Mouse (Mus musculus) monocyte, adult 2 months (primary cell): ENCODE measurements around the gene Auts2.

Source experiments
- DNase-seq, 2 experiments: peaks; one replicate each; pipeline ENCODE4 v3.0.0; 2022; ENCODE audit warnings: low spot score in 2 of 2, low read depth in 1 of 2

Auts2 gene

DNA sequence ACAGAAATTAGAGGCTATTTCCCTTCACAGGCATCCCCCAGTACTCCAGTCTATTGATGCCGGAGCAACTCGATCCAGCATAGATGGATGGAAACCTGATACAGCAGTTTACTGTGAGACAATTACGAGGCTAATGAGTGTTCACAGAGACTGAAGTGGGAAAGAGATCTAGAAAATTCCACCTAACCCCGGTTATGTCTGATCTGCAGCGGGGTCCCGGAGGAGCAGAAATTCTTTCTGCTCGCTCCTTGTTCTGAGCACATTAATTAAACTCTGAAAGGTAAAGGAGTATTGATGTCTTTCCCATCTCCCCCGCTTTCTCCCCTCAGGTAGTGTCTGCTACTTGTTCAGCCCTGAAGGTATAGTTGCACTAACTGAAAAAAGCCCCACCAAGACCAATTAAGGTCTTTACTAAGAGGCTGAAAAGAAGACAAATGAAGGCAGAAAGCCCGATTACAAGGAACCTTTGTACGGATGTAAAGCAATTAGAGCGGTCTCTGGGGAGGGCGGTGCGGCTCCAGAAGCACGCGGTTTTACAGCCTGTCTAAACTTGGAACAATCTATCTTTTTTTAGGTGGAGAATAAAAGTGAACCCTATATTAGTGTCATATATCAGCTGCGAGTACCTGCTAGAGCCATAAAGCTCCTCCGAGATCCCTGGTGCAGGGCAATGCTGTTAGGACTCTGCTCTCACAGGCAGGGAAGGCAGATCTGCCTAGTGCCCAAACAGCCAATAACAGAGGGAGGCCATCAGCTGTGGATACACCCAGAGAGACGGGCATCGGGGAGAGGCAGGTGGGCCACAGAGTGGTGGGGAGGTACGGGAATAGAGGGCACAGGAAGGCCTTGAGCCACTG, 691.3 kb downstream of the Auts2 start:
- no peak for DNase-seq

DNA sequence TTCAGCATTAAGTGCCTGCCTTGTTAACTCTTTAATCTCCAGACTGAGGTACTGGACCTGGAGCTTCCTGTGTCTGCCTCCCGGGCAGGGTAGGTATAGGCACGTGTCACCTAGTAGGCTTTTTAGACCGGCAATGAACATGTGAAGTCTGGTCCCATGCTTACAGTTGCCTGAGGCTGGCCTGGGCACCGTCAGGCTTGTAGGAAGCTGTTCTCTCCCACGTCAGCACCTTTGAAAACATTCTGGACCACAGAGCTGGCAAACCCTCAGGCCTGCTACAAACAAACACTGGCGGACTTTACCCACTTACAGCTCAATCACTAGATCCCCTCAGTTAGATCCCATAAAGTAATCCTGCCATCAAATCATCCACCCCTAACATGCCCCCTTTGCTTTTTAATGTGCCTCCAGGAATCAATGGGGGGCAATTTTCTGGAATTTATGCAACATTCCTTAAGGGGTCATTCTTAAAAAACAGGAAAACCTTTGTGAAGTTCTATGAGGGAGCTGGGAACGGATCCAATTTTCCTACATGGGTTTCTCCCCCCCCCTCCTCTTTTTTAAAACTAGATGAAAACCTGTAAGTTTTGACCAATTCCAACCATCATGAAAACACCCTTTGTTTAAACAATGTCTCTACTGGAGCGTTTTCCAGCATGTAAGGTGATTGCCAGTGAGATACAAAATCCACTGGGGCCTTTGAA, 692.4 kb downstream of the Auts2 start:
- DNase-seq, result no peak

DNA sequence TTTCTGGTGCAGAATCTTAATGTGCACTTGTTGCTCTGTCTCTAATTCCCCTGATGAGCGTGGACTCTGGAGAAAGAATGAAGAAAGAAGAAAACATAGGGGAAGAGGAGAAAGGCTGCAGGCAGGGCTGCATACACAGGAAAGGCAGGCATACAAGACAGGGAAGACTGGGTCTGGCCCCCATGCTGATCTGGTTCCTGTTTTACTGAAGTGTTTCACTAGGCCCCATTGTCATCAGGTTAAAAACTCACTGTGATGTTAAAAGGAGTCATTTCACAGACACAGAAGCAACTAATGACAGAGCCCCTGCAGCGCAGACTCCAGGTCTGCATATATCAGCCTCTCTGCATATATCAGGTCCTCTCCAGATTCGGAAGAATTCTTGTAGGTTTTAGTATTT, 693.5 kb downstream of the Auts2 start:
- no peak for DNase-seq

DNA sequence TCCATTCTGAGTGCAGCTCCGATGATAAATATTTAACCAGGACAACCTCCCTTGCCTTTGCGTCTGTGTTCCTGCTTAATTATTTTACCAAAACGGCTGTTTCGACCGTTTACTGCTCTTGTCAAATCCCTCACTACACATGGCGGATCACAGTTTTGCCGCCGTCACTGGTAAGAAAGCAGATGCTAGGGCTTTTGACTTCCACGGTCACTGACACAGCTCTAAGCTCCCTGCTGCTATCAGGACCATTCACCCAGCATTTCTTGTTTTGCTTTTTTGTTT, 698.7 kb downstream of the Auts2 start:
- no peak for DNase-seq

DNA sequence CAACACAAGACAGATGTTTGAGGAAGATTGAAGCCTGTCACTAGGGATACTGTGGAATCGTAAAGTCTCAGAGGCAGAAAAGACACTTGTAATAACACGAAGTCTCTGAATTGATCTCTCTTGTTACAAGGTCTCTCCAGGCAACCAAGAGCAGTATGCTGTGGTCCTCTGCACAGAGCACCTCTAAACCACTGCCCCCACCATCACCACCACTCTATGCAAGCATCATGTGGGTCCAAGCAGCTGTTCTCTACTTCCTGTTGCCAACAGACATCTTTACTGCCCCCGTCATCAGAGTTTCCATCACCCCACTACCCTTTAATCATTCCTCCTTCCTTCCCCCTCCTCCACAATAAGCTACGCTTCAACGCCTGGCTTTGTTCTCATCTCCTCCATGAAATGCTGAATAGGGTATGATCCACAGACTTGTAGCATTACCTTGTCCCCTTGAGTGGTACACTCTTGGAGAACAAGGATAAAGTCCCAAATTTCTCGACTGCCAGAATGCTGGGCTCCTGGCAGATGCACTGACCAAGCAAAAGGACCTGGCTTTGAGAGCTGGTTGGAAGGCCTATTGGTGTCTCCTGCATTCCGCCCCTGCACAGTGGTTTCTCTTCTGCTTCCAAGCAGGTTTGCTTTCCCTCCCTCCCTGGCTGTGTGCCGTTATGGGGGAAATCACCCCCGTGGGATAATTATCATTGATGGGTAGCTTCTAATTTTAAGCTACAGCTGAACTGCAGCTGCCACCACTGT, 699.2 kb downstream of the Auts2 start:
- DNase-seq, result no peak

DNA sequence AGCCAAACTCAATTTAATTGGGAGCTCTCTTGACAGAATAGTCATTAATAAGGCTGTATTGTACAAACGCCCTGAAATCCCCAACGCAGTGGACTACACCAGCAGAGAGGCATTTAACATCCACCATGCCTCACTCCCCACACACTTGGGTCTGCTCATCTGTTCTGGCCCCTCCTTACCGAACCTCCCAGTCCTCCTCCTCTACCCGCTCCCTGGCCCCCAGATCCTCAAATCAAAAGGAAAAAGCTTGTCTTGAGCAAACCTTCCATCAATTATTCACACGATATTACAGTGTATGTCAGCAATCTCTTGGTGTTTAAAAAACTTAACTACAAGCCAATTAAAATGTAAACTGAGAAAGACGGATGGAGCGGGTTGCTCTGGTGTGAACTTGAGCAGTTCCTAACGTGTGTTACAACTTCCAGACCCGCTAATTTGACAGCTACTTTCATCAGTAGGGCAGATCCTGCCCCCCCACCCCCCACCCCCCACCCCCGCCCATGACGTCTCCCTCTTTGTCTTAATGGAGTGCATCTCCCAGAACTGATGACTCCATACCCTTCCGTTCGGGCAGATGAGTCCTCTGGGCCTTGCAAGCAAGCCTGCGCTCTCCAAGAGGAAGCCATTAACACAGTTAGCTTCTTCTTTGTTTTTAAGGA, 703.4 kb downstream of the Auts2 start:
- no peak for DNase-seq

DNA sequence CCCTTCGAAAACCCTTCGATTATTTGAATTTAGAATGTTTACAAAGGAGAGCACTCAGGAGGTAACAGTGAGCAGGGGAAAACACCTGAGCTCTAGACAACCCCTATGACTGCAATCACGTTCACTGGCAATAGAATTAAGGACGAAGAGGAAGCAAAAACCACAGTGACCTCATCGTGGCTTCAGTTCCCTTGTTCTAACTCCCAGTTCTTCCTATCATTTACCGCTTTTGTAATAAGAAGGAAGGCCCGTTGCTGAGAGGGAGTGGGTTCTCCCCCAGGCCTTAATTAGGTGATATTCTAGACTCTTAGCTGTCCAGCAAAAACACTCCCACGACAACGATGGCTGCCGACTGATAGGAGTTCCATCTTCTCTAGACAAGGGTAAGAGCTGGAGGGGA, 704.1 kb downstream of the Auts2 start:
- DNase-seq, result no peak

DNA sequence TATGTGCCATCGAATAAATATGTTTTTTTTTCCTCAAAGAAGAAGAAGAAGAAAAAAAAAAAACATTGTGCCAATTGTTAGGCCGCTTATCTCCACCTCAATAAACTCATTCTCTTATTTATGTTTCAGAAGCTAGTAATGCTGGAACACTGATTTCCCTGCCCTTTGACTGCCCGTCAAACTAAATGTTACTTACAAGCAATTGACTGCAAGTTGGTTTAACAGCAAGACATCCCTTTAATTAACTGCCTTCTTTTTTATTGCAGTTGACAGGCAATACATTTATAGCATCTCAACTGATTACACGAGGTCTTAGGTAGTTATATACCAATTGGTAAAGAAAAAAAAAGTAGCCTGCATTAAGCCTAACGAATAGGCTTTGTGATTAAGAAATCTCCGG, 705.1 kb downstream of the Auts2 start:
- DNase-seq, result no peak

DNA sequence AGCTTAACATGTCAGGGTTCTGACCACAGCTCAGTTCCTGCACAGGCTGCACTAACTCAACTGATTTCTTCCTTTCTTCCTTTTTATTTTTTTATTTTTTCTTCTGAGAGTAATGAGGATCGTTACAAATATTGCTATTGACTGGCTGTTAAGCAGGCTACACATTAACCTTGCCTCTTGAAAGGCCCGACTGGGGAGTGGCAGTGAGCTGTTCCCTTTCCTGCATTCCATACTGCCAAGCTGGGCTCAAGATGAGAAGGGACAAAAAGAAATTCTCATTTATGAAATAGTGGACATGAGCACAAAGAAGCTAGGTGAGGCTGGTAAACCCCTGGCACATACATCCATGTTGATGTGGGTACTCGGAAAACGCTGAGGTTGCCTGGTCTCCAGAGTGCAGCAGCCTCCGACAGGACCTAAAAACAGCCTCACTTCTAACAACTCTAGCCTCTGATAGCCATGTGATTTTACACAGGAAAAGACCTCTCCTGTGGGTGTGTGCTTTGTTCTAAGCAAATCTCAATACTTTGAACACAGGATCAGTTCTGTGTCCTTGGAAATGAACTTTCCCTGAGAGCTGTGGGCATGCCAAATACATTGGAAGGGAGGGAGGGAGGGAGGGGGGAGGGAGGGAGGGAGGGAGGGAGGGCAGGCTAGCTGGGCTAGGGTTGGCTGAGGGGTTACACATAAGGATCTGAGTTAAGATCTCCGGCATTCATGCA, 707.0 kb downstream of the Auts2 start:
- DNase-seq, result no peak

DNA sequence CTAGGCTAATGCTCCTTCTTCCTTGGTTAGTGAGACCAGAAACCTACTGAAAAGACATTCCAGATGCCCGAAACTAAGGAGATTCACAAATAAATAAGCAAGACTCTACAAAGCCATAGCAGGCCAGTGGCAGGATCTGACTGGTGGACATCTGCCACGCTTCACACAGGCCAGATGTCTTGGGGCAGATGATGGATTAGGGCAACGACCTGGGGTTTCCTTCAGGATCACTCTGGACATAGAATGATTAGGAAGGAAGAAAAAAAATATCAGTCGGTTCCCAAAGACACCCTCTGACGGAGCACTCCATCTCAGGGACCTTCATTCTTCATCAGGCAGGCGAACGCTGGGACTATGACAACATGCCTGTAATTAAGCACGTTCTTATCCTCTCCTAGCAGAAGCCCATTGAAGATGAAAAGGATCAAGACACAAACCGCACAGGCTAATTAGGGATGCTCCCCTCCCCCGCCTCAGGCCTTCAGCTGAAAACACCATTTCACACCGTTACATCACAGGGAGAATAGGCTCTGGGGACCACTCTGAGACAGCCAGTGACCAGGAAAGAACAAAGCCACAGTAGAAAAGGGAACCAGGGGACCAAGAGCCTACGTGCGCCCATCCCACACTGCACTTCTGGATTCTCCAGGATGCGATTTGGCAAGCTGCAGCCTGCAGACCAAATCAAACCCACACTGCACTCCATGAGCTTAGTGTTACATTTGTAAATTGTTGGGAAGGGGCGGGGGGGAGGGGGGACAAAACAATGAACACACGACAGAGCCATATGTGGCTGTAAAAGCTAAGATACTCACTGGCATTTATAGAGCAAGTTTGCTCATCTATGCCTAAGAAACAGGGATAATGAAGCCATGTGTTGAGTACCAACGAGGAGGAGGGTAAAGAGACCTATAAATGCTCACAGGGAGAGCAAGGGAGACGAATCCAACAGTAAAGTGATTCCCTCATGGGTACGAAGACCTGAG, 710.0 kb downstream of the Auts2 start:
- no peak for DNase-seq

DNA sequence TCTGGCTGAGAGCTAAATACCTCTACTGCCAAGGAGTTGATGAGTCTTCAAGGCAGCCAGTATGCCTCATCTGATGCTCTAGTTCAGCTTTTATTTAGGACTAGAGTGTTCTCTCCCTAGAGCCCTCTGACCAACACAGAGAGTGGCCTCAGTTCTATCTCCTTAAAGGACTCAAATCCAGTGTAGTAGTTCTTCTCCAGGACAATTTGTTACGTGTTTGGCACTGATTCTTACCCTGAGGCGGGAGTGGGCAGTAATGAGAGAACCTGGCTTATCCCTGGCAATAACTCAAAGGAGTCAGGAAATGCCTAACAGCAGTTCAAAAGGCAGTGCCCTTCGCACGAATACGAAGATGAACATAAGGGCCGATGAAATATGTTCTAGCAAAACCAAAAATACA, 713.0 kb downstream of the Auts2 start:
- DNase-seq, result no peak

DNA sequence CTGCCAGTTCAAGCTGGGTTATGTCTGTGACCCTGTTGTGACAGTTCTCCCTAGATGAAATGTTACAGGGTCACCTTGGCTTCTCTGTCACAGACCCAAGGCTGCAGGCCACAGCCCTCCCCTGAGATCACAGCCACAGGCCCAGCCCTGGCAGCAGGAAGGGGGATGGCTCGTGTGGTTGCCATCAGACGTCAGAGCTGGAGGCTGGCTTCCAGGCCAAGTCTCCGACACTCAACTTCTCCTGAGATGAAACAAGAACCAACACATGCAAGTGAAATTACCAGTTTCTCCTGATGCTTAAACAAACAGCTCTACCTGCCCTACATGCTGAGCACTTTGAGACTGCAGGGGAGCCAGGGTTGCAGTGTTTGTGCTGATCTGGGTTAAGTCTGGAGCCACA, 713.9 kb downstream of the Auts2 start:
- DNase-seq, result no peak

DNA sequence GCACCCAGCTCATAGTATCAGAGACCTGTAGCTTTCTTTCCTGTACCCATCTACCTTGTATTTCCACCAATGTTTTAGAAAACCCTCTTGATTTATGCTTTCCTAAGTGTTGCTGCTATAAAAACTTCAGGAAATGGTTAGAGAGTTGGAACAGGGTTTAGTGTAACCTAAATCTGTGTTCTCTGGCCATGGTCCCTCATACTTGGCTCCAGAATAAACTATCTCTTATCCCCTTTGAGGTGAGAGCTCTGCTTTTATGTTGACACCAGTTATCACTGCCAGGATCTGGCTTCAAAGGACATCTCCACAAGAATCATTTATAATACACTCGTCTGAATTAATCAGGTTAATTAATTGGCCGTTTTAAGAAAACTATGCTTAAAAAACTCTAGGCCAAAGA, 714.5 kb downstream of the Auts2 start:
- DNase-seq, result no peak

DNA sequence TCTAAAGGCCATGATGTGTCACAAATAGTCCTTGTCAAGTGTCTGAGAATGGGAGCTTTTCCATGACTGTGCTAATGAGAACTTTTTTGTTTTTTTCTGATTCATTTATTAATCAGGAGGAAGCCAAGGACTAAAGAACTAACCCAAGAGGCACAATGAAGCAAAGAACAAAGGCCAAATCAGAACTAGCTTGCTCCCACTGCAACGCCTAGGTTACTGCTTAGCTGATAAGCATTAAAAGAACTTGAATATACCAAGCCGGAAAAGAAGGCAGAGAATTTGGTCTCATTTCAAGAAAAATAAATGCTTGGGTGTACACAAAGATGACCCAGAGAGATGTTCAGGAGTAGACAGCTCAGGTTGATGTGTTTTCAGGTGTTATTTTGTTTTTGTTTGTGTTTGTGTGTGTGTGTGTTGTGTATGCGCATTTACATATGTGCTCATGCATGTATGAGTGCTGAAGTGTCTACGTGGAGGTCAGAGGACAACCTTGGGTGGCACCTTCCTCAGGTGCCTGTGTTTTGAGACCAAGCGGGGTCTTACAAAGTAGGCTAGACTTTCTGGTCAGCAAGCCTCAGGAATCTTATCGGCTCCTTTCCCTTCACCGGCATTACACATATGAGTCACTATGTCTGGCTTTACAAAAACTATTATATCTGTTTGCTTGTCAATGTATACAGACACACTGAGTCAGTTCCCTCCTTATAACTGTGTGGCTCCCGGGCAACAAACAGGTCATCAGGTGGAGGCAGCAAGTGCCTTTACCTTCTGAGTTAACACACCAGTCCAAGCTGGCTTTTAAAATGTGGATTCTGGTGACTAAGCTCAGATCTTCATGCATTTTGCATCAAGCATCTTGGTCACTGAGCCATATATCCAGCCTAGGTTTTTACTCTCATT, 716.5 kb downstream of the Auts2 start:
- no peak for DNase-seq

DNA sequence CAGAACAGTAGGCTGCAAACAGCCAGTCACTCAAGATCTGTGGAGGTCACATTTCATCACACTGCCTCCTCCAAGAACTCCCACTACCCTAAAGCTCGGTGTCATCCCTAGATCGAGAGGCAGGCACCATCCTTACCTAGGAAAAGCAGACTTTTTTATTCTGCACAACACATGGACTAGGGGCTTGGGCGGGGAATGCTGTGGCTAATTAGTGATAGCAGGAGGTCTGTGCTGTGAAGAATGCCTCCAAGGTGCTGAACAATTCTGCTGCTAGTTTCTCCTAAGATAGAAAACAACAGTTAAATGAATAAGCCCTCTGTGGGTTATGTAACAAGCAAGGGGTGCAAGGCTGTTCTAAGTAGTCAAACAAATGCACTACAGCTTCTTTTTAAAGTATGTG, 717.7 kb downstream of the Auts2 start:
- no peak for DNase-seq

DNA sequence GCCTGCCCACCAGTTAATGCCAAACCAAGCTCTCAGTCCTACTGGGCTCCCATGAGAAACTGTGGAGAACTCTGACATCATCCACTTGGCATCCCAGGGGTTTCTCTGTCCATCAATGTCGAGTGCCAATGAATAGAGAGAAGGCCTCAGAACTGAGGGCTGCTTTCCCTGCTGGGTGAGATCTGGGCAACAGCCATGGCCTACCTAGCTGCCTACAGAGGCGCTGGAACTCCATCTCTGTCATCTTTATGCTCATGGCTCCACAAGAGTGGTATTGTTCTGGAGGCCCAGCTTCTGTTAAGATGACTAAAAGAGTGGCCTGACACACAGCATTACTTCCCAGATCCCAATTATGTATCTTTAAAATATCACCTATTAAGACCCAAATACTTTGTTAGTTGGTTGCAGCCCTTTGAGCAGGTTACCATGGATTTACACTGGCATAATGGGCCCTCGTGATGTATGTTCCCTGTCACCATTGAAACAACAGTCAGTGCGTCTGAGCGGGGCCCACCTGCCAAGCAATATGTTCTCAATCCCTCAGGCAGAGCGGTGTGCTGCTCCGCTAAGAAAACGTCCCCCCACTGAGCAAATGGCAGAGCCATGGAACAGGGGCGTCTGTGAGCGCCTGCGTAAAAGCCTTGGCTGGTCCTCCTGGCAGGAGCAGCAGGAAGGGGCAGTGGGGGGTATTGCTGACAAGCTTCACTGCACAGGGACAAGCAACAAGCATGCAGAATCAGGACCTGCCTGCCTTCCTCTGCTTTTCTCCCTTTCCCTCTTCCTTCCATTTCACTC, 718.8 kb downstream of the Auts2 start:
- DNase-seq, result no peak

DNA sequence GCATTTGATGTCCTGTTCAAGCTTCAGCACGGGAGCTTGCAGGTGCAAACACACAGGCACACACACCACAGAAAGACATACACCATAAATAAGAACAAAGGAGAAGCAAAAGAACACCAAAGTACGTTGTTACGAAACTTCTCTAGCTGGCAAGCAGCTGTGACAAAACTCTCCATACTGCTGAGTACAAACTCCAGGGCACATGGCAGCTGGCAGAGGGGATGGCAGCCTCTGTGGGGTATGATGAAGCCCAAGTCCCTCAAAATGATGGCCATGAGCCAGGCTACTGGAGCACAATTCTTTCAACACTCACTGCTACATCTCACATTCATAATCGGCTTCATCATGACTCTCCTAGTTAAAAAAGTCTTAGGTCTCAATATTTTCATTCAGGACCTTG, 721.7 kb downstream of the Auts2 start:
- no peak for DNase-seq

DNA sequence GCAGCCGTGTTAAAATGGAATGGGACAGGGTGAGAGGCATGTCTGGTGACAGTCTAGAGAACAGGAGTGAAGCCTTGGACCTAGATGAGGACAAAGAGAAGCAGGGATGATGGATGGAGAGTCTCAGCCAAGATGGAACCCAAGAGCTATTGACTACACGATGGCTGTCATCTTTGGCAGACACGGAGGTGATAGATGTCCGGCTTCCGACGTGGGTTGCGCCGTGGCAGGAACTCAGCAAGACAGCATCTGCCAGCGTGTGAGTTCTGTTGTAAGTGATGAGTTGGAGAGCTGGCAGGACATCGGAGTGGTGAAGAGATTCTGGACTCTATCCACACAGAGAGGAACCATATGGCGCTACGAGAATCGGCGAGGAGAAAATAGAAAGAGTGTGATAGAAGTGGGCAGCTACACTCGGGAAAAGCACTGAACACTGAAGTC, 723.9 kb downstream of the Auts2 start:
- no peak for DNase-seq
